Mouse (Mus musculus): Measurements from ENCODE around the gene Rabgap1l. TPM values are rescaled to one million over a fixed set of nuclear protein-coding genes. Genes with fewer than 3 reads are reported as not detected.

Rabgap1l gene
- polyA plus RNA-seq, 1 experiment, result 56.5 TPM

GRCm38 (mm10) chr1:160209844-160210243 lies 583.2 kb downstream of the Rabgap1l start:
- 87% methylated on average over 2 of the region's 2 CpGs for whole genome bisulfite sequencing
- no peaks in the 10 kb centered on the region for H3K27me3 ChIP-seq (ENCODE audit: control insufficient read depth, insufficient read depth, low read length)

GRCm38 (mm10) chr1:160205486-160205885 lies 587.5 kb downstream of the Rabgap1l start:
- no peak for TF ChIP-seq POLR2A (IDR thresholded peaks at IDR 0.05; ENCODE audit: control insufficient read depth, extremely low read depth, insufficient read depth, low read length, poor library complexity)
- TF ChIP-seq CTCF (IDR thresholded peaks at IDR 0.05; ENCODE audit: borderline replicate concordance, control insufficient read depth, extremely low read depth, insufficient read depth, low read length, poor library complexity), result no peak
- Histone ChIP-seq H3K36me3 (ENCODE audit: control insufficient read depth, insufficient read depth, low read length) (peaks cover 69% of the 10 kb centered on the region), H3K27me3 (ENCODE audit: control insufficient read depth, insufficient read depth, low read length) (no peaks in the 10 kb centered on the region), H3K27ac (ENCODE audit: control insufficient read depth, insufficient read depth, low read length) (no peak overlapping the region), H3K4me3 (ENCODE audit: control insufficient read depth, insufficient read depth, low read length) (no peak overlapping the region), H3K4me1 (replicated peaks; ENCODE audit: control insufficient read depth, insufficient read depth, low read length) (no peaks in the 10 kb centered on the region)
- no peak for DNase-seq

More at GRCm38 (mm10) chr1:160209844-160210243, 583.2 kb downstream of the Rabgap1l start:
- Histone ChIP-seq H3K27ac (ENCODE audit: control insufficient read depth, insufficient read depth, low read length) (no peak overlapping the region), H3K36me3 (ENCODE audit: control insufficient read depth, insufficient read depth, low read length) (peaks cover 32% of the 10 kb centered on the region), H3K4me1 (replicated peaks; ENCODE audit: control insufficient read depth, insufficient read depth, low read length) (0 out of 2 replicates have a peak, but pooled peaks cover 2% of the 10 kb centered on the region), H3K4me3 (ENCODE audit: control insufficient read depth, insufficient read depth, low read length) (no peak overlapping the region)
- DNase-seq, result no peak
- TF ChIP-seq POLR2A (IDR thresholded peaks at IDR 0.05; ENCODE audit: control insufficient read depth, extremely low read depth, insufficient read depth, low read length, poor library complexity), result no peak
- TF ChIP-seq CTCF (IDR thresholded peaks at IDR 0.05; ENCODE audit: borderline replicate concordance, control insufficient read depth, extremely low read depth, insufficient read depth, low read length, poor library complexity), result no peak

GRCm38 (mm10) chr1:160195337-160195663 lies 597.7 kb downstream of the Rabgap1l start:
- no peak for DNase-seq
- H3K27me3 ChIP-seq (ENCODE audit: control insufficient read depth, insufficient read depth, low read length), result no peaks in the 10 kb centered on the region
- TF ChIP-seq CTCF (IDR thresholded peaks at IDR 0.05; ENCODE audit: borderline replicate concordance, control insufficient read depth, extremely low read depth, insufficient read depth, low read length, poor library complexity) (no peak), POLR2A (IDR thresholded peaks at IDR 0.05; ENCODE audit: control insufficient read depth, extremely low read depth, insufficient read depth, low read length, poor library complexity) (no peak)
- under 1% methylated on average over 13 of the region's 13 CpGs for WGBS
- peak overlapping the region; percentile 88 for H3K4me3 ChIP-seq (ENCODE audit: control insufficient read depth, insufficient read depth, low read length)
- H3K36me3 ChIP-seq (ENCODE audit: control insufficient read depth, insufficient read depth, low read length), result peaks cover 9% of the 10 kb centered on the region
- H3K27ac ChIP-seq (ENCODE audit: control insufficient read depth, insufficient read depth, low read length), result peak overlapping the region; percentile 13; the same call in 1 of the 2 replicates
- peaks cover 4% of the 10 kb centered on the region for H3K4me1 ChIP-seq (replicated peaks; ENCODE audit: control insufficient read depth, insufficient read depth, low read length)

- peak within 1 kb of the TSS; percentile 88 for H3K4me3 ChIP-seq (ENCODE audit: control insufficient read depth, insufficient read depth, low read length)
- peaks cover 4% of the 10 kb centered on the region; the same call in 1 of the 2 replicates for H3K36me3 ChIP-seq (ENCODE audit: control insufficient read depth, insufficient read depth, low read length)
- H3K27ac ChIP-seq (ENCODE audit: control insufficient read depth, insufficient read depth, low read length), result peak within 1 kb of the TSS; percentile 13; the same call in 1 of the 2 replicates
- H3K4me1 ChIP-seq (replicated peaks; ENCODE audit: control insufficient read depth, insufficient read depth, low read length), result peaks cover 4% of the 10 kb centered on the region
- peak; percentile 98 for DNase-seq
- TF ChIP-seq POLR2A (IDR thresholded peaks at IDR 0.05; ENCODE audit: control insufficient read depth, extremely low read depth, insufficient read depth, low read length, poor library complexity), result peak; percentile 69; the same call in 1 of the 2 replicates
- TF ChIP-seq CTCF (IDR thresholded peaks at IDR 0.05; ENCODE audit: borderline replicate concordance, control insufficient read depth, extremely low read depth, insufficient read depth, low read length, poor library complexity), result peak; percentile 84
- 7% methylated on average over 31 of the region's 31 CpGs for WGBS
- no peaks in the 10 kb centered on the region for H3K27me3 ChIP-seq (ENCODE audit: control insufficient read depth, insufficient read depth, low read length)
Measured at GRCm38 (mm10) chr1:160194529-160195336, 598.3 kb downstream of the Rabgap1l start, which contains the start of gene Mrps14. TSS of gene Mrps14 (plus strand) at chr1:160195215.

- no peak overlapping the region for H3K4me3 ChIP-seq (ENCODE audit: control insufficient read depth, insufficient read depth, low read length)
- H3K4me1 ChIP-seq (replicated peaks; ENCODE audit: control insufficient read depth, insufficient read depth, low read length), result no peaks in the 10 kb centered on the region
- H3K27ac ChIP-seq (ENCODE audit: control insufficient read depth, insufficient read depth, low read length), result no peak overlapping the region
- TF ChIP-seq CTCF (IDR thresholded peaks at IDR 0.05; ENCODE audit: borderline replicate concordance, control insufficient read depth, extremely low read depth, insufficient read depth, low read length, poor library complexity), result no peak
- no peak for TF ChIP-seq POLR2A (IDR thresholded peaks at IDR 0.05; ENCODE audit: control insufficient read depth, extremely low read depth, insufficient read depth, low read length, poor library complexity)
- WGBS, result 41% methylated on average over 5 of the region's 5 CpGs
- peak; percentile 4 for DNase-seq
- no peaks in the 10 kb centered on the region for H3K27me3 ChIP-seq (ENCODE audit: control insufficient read depth, insufficient read depth, low read length)
- H3K36me3 ChIP-seq (ENCODE audit: control insufficient read depth, insufficient read depth, low read length), result no peaks in the 10 kb centered on the region
Measured at GRCm38 (mm10) chr1:160184506-160184905, 608.5 kb downstream of the Rabgap1l start.

GRCm38 (mm10) chr1:160181216-160181615 lies 611.8 kb downstream of the Rabgap1l start:
- no peaks in the 10 kb centered on the region for H3K4me1 ChIP-seq (replicated peaks; ENCODE audit: control insufficient read depth, insufficient read depth, low read length)
- no peak overlapping the region for H3K4me3 ChIP-seq (ENCODE audit: control insufficient read depth, insufficient read depth, low read length)
- H3K27me3 ChIP-seq (ENCODE audit: control insufficient read depth, insufficient read depth, low read length), result no peaks in the 10 kb centered on the region
- WGBS, result 62% methylated on average over 4 of the region's 4 CpGs
- no peaks in the 10 kb centered on the region for H3K36me3 ChIP-seq (ENCODE audit: control insufficient read depth, insufficient read depth, low read length)
- H3K27ac ChIP-seq (ENCODE audit: control insufficient read depth, insufficient read depth, low read length), result no peak overlapping the region
- TF ChIP-seq CTCF (IDR thresholded peaks at IDR 0.05; ENCODE audit: borderline replicate concordance, control insufficient read depth, extremely low read depth, insufficient read depth, low read length, poor library complexity) (no peak), POLR2A (IDR thresholded peaks at IDR 0.05; ENCODE audit: control insufficient read depth, extremely low read depth, insufficient read depth, low read length, poor library complexity) (no peak)
- DNase-seq, result no peak

Measured in thymus, adult 2 months (tissue).